Mouse (Mus musculus): Measurements from ENCODE around the gene Gm11564.
"Not testable (repeated sequence)": the region's sequence is repeated elsewhere in the genome, so short reads cannot be mapped to it uniquely, and the experiment has no call there.

Gm11564 gene

DNA sequence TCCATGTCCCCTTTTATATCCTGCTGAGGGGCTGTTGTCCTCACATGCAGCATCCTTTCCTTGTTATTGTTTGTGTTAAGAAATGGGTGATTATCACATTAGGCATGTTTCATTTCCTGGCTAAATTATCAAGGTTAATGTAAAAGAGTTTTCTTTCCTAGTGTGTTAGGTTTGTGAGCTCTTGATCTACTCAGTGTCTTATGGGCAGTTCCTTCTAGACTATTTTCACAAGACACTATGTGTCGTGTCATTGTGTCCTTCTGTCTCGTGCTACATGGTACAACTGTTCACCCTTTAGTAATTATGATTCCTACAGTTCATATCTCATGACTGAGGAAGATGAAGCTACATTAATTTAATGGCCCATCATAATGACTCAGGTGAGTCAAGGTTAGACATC lies 22.1 kb downstream of the Gm11564 start, which contains the start of gene Gm11596:
Gm11596 (minus strand) TSS at position 101 of the 400 bp plus-strand sequence.
- Histone ChIP-seq H3K27me3 (ENCODE audit: insufficient read depth, low read length) (no peaks in the 10 kb centered on the region), H3K4me1 (replicated peaks; ENCODE audit: low read depth, low read length) (no peaks in the 10 kb centered on the region), H3K36me3 (ENCODE audit: insufficient read depth, low read length) (no peaks in the 10 kb centered on the region), H3K9me3 (ENCODE audit: low read length) (peaks cover 34% of the 10 kb centered on the region), H3K4me3 (replicated peaks; ENCODE audit: low read length) (no peak within 1 kb of the TSS)
- no peak for TF ChIP-seq NANOG (IDR thresholded peaks at IDR 0.05; ENCODE audit: borderline replicate concordance, low read length)
- no peak for TF ChIP-seq CTCF (conservative IDR thresholded peaks at IDR 0.05; ENCODE audit: low read length)
- TF ChIP-seq POU5F1 (IDR thresholded peaks at IDR 0.05; ENCODE audit: borderline replicate concordance, low read length), result no peak

DNA sequence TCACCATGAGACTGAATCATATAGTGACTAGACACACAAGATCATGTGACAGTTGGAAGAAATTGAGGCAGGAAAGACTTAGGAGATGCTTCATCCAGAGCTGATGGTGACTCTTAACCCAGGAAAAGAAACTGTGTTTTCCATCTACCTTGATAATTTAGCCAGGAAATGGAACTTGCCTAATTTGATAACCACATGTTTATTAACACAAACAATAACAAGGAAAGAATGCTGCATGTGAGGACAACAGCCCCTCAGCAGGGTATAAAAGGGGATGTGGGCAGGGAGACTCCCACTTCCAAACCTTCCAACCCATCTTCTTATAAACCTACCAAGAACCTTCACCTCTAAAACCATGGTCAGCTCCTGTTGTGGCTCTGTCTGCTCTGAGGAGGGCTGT lies 30.6 kb downstream of the Gm11564 start, which contains the start of gene Krtap4-9:
Krtap4-9 (plus strand) TSS at position 301 of the 400 bp plus-strand sequence.
- not testable (repeated sequence) for H3K36me3 ChIP-seq (ENCODE audit: insufficient read depth, low read length); H3K27me3 ChIP-seq (ENCODE audit: insufficient read depth, low read length); H3K4me3 ChIP-seq (replicated peaks; ENCODE audit: low read length); H3K4me1 ChIP-seq (replicated peaks; ENCODE audit: low read depth, low read length)
- H3K9me3 ChIP-seq (ENCODE audit: low read length), result peaks cover 21% of the 10 kb centered on the region

DNA sequence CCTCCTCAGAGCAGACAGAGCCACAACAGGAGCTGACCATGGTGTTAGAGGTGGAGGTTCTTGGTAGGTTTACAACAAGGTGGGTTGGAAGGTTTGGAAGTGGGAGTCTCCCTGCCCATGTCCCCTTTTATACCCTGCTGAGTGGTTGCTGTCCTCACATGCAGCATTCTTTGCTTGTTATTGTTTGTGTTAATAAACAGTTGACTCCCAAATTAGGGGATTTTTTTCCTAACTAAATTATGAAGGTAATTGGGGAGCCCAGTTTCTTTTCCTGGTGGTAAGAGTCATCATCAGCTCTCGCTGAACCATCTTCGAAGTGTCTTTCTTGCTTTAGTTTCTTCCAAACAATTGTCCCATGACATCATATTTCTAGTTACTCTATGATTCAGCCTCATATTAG lies 34.9 kb downstream of the Gm11564 start, which contains the start of gene Krtap4-8:
Krtap4-8 (minus strand) TSS at position 101 of the 400 bp plus-strand sequence.
- Histone ChIP-seq H3K9me3 (ENCODE audit: low read length) (peaks cover 13% of the 10 kb centered on the region), H3K27me3 (ENCODE audit: insufficient read depth, low read length) (no peaks in the 10 kb centered on the region), H3K36me3 (ENCODE audit: insufficient read depth, low read length) (no peaks in the 10 kb centered on the region), H3K4me1 (replicated peaks; ENCODE audit: low read depth, low read length) (no peaks in the 10 kb centered on the region), H3K4me3 (replicated peaks; ENCODE audit: low read length) (no peak within 1 kb of the TSS)
- TF ChIP-seq CTCF (conservative IDR thresholded peaks at IDR 0.05; ENCODE audit: low read length) (no peak), POU5F1 (IDR thresholded peaks at IDR 0.05; ENCODE audit: borderline replicate concordance, low read length) (no peak), NANOG (IDR thresholded peaks at IDR 0.05; ENCODE audit: borderline replicate concordance, low read length) (no peak)

DNA sequence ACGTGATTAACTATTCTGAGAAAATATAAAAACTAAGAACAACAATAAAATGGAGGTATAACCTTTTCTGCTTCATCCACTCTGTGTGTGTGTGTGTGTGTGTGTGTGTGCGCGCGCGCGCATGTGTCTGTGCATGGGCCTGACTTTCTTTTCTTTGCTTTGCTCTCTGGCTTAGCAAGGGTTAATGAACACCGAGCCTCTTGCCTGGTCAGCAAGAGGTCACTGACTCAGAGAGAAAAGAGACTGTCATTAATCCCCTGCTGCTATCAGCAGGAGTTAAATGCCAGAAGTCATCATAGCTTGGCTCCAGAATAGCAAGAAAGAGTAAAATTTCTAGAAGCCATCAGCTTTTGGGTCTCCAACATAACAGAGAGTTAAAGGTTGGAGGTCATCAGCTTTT lies 37.1 kb downstream of the Gm11564 start:
- H3K4me1 ChIP-seq (replicated peaks; ENCODE audit: low read depth, low read length), result no peaks in the 10 kb centered on the region
- no peak overlapping the region for H3K4me3 ChIP-seq (replicated peaks; ENCODE audit: low read length)
- no peaks in the 10 kb centered on the region for H3K27me3 ChIP-seq (ENCODE audit: insufficient read depth, low read length)
- H3K9me3 ChIP-seq (ENCODE audit: low read length), result peaks cover 20% of the 10 kb centered on the region
- TF ChIP-seq POU5F1 (IDR thresholded peaks at IDR 0.05; ENCODE audit: borderline replicate concordance, low read length) (no peak), NANOG (IDR thresholded peaks at IDR 0.05; ENCODE audit: borderline replicate concordance, low read length) (no peak), CTCF (conservative IDR thresholded peaks at IDR 0.05; ENCODE audit: low read length) (no peak)
- H3K36me3 ChIP-seq (ENCODE audit: insufficient read depth, low read length), result no peaks in the 10 kb centered on the region

DNA sequence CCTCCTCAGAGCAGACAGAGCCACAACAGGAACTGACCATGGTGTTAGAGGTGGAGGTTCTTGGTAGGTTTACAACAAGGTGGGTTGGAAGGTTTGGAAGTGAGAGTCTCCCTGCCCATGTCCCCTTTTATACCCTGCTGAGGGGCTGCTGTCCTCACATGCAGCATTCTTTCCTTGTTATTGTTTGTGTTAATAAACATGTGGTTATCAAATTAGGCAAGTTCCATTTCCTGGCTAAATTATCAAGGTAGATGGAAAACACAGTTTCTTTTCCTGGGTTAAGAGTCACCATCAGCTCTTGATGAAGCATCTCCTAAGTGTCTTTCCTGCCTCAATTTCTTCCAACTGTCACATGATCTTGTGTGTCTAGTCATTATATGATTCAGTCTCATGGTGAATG lies 42.7 kb downstream of the Gm11564 start, which contains the start of gene Gm11595:
Gm11595 (minus strand) TSS at position 101 of the 400 bp plus-strand sequence.
- not testable (repeated sequence) for H3K36me3 ChIP-seq (ENCODE audit: insufficient read depth, low read length); H3K4me3 ChIP-seq (replicated peaks; ENCODE audit: low read length); H3K4me1 ChIP-seq (replicated peaks; ENCODE audit: low read depth, low read length); H3K27me3 ChIP-seq (ENCODE audit: insufficient read depth, low read length)
- H3K9me3 ChIP-seq (ENCODE audit: low read length), result peaks cover 26% of the 10 kb centered on the region

DNA sequence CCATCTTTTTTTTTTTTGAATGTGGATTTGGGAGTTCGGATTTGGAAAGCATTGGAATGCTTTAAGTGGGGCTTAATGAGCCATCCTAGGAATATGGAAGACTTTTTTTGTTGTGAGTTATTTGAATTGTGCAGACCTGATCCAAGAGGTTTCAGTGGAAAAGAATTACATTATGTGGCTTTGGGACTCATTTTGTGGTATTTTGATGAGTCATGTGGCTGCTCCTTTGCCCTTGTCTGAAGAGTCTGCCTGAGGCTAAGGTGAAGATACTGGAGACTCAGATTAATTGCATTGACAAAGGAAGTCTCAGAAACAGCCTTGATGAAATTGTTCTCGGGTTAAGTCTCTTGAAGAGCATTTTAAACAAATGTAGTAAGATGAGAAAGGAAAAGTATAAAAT lies 47.1 kb downstream of the Gm11564 start:
- Histone ChIP-seq H3K9me3 (ENCODE audit: low read length) (peaks cover 18% of the 10 kb centered on the region), H3K27me3 (ENCODE audit: insufficient read depth, low read length) (no peaks in the 10 kb centered on the region), H3K4me3 (replicated peaks; ENCODE audit: low read length) (no peak overlapping the region), H3K36me3 (ENCODE audit: insufficient read depth, low read length) (no peaks in the 10 kb centered on the region), H3K4me1 (replicated peaks; ENCODE audit: low read depth, low read length) (no peaks in the 10 kb centered on the region)
- TF ChIP-seq POU5F1 (IDR thresholded peaks at IDR 0.05; ENCODE audit: borderline replicate concordance, low read length), result no peak
- TF ChIP-seq NANOG (IDR thresholded peaks at IDR 0.05; ENCODE audit: borderline replicate concordance, low read length), result no peak
- TF ChIP-seq CTCF (conservative IDR thresholded peaks at IDR 0.05; ENCODE audit: low read length), result no peak

All from E14TG2a.4 (cell line).